Mouse (Mus musculus) thymus, postnatal 36 days (tissue): ENCODE data around the gene Capn8.
"Not testable (repeated sequence)": the region's sequence is repeated elsewhere in the genome, so short reads cannot be mapped to it uniquely, and the experiment has no call there.

ENCODE experiments used
- DNase-seq, 2 experiments: peaks; one replicate each; pipeline ENCODE4 v3.0.0; 2022; ENCODE audit warnings: mixed read lengths in 2 of 2

Gene Capn8

DNA sequence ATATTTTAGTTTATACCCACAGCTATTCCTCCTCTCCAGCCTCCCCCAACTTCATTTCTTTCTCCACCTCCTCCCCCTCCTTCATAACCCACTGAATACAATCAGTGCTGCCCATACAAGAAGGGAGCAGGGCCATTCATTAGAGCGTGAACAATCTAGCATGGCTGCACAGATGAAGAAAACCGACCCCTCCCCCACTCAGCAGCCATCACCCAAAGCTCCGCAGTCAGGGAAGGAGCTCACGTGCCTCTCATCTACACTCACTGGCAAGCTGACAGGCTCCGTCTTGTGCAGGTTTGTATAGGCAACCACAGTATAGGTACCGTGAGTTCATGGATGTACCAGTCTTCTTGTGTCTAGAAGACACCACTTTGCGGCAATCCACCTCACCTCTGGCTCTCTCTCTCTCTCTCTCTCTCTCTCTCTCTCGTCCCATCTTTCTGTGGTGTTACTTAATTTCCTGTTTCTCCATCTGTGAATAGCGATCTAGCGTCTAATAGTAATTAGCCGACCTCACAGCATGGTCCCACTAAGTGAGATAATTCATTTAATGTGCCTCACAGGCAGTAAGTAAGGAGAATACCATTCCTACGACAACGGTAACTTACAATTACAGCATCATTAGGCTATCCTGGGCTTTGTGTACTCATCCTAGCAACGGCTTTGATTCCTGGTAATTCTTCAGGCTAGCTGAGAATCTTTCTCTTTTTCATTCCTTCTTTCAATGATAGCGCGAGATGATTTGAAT is 53.6 kb downstream of the Capn8 start:
- DNase-seq = no peak

DNA sequence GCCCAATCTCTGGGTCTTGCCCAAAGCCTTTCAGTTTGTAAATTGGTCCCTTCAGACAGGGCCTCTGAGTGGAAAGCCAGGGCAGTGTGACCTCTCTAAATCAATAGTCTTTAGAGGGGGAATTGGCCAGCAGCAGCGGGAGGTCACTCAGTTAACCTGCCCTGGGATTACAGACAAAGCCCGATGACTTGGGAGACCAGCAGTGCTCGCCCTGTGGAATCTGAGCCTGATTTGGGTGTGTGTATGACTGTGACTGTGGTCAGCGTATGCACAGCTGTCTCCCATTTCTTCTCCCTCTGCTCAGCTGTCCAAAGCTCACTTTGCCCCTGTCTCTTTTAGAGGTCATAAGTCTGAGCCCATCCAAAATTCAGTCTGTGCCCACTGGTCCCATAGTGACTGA is 55.7 kb downstream of the Capn8 start:
- no peak for DNase-seq

DNA sequence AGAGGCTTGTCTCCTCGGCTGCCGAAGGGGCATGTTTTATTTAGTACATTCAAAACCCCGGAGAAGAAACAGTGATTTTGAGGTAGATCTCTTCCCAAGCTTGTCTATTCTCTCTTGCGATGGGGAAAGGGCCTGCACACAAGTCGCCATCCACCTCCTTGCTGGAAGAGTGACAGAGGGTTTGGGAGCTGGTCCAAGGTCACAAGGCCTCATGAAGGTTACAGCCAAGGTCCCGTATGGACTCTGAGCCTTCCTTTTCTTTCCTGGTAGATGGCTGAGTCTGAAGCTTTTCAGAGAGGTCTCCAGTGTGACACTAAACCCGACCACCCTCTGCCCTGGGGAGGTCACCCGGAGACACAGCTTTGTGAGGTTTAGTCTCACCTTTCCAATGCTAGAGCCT is 56.4 kb downstream of the Capn8 start:
- DNase-seq = no peak

DNA sequence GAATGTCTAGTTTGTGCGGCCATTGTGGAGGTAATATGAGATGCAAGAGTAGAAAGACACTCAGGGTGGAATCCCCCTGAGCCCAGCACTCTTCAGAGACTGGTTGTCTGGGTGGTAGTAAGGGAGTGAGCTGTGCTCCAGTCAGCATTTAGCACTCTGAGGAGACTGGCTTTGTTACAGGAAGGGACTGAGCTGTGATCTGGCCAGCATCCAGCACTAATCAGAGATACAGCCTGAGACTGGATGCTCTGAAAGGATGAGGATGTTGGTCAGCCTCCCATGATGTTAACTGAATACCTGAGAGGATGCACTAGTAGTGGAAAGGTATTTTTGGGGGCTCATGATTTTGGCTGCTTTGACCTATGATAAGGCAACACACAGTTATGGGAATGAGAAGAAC is 61.4 kb downstream of the Capn8 start:
- DNase-seq = no peak

DNA sequence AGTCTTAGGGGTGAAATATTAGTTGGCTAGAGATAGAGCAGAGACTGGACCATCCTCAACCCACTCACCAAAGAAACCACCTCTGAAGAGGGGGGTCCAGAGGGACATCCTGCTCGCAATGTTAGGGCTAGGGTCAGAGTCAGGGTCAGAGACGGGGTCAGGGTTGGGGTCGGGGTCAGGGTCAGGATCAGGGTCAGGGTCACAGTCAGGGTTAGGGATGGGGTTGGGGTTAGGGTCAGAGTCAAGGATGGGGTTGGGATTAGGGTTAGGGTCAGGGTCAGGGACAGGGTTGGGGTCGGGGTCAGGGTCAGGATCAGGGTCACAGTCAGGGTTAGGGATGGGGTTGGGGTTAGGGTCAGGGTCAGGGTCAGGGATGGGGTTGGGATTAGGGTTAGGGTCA is 64.4 kb downstream of the Capn8 start:
- no peak for DNase-seq

DNA sequence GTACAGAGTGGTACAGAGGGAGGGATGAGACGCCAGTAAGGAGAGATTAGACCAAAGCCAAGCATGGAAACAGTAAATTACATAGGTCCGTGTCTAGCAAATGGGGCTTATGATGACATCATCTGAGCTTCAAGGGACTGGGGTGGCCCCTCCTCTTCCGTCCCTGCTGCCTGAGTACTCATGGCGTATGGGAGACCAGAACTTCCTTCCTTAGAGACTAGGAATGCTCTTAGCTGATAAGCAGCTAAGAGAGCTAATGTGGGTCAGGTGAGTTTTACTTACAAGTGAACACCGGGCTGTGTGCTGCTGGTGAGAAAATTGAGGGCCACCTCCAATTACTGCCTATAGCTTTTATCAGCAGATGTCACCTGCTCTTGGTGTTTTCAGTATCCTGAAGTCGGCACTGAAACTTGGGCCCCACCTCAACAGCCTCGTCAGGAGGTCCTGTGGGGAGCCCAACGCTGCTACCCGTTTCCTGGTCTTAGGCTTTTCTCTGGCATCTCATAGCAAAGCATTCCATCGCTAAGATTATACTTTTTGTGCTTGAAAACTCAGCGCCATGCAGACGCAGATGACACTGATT is 69.0 kb downstream of the Capn8 start:
- DNase-seq = no peak

DNA sequence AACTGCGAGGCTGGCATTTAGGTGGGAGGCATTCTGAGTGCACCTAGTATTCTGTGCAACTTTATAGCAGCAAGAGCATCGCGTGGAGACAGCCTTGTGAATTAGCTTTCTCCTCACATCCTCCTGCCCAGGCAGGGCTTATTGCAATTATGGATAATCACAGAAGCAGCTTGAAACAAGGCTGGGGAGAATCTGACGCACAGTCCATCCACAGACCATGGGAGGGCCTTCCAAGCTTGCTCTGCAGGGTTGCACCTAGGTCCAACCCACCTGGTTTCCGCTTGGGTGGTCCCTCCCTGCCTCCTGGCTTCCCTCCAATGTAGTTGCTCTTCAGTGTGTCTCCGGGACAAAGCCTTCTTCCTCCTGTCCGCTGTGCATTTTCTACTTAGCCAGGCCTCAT is 74.2 kb downstream of the Capn8 start:
- no peak for DNase-seq

DNA sequence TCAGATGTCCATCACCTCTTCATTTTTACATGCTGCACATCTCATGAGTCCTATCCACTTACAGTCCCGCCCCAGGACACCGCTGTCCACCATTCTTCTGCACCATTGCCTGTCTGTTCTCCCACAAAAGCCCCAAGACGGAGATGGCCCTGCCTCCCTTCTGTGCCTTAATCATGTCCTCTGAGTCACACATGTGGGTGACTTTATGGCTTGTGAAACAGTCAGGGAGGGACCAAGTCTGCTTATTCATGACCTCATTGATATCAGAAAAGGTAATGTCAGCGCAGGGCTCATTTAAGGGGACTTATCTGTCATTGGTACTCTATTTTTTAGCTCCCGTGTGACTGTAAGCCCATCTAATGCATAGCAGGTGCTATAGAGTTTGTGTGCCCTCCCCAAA is 74.6 kb downstream of the Capn8 start:
- no peak for DNase-seq

DNA sequence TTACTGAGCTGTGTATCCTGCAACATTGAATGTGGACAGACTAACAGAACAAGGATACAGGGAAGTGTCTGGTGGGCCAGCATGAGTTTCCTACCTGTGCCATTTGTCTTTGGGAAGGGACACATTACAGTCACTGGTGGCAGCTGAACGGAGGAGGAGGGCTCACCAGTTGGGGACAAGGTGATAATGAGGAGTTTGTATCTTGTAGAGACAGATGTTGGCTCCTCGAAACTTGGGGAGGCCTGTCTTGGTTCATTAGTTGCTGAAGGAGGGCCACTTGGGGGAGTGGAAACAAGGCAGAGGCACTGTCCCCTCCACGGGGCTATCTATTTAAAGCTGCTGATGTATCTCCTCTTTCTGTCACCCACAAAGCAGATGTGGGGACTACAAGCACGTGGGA is 75.3 kb downstream of the Capn8 start:
- no peak for DNase-seq

DNA sequence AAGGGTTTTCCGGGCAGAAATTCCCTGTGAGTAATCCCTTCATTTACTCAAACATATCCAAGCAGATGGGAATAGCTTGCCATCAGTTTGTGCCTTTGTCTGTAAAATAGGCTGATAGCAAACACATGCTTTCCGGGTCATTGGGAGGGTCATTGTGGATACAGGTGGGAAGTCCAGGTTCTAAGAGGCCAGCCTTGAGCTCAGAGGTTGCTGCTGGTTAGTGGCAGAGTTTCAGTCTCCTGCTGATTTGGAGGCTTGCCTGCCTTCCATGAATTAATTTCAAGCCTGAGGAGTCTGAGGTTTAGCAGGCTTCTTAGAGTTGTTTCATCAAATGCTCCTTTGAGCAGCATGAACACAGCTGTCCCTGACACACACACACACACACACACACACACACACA is 78.0 kb downstream of the Capn8 start:
- DNase-seq = no peak

DNA sequence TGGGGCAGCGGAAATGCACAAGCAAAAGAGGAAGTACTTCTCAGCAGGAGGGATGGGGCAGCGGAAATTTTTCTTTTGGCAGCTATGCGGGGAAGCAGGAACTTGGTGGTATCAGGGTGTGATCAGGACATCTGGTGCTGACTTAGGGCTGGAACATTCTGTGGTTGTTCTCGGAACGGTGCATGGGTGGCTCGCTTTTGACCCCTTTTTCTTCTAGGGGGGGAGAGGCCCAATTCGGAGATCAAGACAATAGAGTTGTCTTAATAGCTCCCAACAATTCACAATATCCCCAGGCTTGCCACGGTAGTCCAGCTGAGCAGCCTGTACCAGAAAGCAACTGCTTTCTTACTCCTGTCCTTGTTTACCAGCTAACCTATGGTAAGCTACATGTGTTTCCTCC is 79.6 kb downstream of the Capn8 start:
- DNase-seq = not testable (repeated sequence)

DNA sequence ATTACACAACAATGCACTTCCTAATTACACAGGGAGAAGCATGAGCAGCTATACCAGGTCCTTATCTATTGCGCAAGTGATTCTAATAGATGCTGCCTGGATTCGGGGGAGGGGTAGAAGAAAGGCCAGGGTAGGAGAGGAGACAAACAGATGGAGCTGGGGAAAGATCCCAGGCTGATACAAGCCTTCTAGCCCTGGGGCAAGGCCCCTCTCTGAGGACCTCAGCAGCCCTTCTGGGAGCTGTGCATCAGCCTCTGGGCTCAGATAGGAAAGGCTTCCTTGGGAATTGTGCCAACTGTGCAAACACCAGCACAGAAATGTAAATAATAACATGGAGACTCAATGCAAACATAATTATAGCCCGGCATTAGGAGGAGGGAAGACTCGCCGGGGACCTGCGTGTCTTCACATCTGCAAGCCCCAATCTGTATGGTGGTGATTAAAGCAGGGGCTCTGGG is 80.4 kb downstream of the Capn8 start:
- DNase-seq = no peak

DNA sequence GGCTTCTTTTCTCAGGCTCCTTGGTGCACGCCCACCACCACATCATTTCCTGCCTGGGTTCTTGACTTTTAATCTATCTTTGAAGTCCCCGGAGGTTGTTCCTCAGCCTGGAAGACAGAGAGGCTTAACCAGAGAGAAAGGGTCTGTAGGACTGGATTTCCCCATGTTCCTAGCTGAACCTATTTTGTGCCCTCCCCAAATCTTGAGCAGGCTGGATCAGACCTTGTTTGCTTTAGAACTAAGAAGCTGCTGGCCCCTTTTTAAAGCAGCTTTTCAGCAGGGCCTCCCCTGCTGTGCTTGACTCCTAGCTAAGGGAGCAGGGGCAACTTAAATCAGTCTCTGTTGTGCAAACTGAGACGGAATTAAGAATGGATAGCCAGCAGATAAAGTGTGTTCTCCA is 82.0 kb downstream of the Capn8 start:
- DNase-seq = peak in 1 of 2 experiments; percentile 14

DNA sequence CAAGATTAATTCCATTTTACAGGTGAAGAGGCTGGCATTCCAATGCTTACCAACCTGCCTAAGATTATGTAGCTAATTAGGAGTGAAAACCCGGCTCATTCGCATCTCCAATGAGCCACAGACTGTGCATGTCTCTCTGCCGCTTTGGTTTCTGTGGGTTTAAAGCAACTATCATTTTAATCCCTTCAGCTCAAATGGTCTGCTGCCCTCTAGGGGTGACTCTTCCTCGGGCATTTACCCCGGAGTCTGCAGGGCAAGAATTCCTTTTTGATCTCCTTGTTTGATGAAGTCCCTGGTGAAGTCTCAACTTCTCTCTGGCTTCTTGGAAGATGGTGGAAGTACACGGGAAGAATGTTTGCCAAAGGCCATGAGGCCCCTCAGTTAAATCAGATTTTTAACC is 93.0 kb downstream of the Capn8 start:
- DNase-seq = peak; percentile 69 to 77

DNA sequence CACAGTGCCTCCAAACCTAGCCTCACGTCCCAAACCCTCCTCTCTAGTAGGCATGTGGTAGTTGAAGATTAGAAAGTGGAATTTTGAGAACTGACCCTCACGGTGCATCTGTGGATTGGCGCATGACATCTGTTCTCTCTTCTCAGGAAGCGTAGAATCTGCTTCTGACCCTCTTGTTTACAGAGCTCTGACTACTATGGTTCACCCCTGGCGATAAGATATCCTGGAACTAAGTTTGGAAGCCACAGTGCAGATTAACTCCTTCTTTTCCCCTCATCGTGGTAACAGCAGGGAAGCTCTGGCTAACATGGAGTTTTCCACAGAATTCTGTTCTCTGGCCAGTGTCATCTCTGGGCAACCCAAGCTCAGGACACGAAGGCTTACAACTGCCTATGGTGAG is 95.6 kb downstream of the Capn8 start:
- DNase-seq = no peak

DNA sequence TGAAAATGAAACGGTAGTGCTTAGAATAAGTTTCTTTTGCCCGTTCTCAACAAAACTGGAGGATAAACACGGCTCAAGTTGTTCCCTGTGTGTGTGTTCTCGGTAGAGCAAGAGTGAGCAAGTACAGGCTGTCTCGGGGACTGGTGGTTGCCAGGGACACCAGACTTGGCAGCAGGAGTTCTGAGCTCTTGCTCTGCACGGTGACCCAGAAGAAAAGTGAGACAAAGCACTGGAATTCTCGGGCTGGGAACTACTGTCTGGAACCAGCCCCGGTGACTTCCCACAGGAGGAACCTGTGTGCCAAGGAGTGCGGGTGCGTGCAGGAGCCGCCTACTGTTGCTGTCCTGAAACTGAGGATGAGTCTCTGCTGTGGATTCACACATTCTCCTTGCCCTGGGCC is 98.9 kb downstream of the Capn8 start:
- DNase-seq = no peak

DNA sequence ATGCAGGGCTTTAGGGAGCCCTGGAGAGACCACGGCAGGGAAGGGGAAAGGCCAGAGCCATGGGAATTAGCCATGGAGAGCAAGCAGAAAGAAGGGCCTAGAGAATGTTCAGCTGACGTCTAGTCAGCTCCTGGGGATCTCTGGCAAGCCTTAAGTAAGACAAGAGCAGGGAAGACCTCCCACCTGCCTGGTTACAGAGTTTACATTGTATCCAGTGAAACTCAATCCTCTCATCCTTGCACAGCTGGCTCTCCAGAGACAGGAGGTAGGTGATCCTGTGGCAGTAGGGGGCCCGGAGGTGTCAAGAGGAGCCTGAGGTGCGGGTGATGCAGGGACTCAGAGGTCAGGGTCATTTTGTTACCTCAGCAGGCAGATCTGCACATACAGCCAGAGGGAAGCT is 100.0 kb downstream of the Capn8 start:
- DNase-seq = no peak

DNA sequence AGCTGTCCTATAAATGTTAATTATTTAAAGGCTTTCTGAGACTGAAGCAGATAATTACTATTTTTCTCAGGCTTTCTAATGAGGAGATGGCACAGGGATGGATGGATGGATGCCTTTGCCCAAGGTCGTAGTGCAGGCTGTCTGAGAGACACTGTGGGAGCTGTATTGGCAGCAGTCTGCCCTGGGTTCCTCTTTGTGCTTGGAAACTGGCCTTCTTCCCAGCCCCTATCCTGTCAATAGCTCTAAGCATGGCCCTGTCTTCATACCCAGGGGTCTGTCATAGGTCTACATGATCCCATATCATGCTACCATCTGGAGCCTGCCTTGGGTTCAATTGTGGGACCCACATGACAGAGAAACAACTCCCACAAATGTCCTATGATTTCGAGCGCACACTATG is 102.5 kb downstream of the Capn8 start:
- no peak for DNase-seq

DNA sequence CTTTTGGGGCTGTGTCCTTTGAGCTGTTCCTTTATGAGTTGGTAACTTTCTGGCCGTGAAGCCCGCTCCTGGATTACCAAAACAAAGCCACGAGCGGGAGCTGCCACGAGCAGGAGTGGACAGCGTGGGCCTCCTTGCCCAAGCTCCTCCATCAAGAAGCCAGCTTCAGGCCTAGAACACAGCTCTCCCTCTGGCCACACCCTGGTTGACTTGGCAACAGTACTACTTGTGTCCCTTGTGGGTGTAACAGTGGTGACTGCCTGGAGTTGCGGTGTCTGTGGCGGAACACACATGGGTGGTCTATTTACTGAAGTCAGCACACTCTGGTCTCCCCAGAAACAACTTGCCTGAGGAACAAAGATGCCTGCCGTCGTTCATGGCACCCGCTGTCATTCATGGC is 104.9 kb downstream of the Capn8 start:
- DNase-seq = no peak

DNA sequence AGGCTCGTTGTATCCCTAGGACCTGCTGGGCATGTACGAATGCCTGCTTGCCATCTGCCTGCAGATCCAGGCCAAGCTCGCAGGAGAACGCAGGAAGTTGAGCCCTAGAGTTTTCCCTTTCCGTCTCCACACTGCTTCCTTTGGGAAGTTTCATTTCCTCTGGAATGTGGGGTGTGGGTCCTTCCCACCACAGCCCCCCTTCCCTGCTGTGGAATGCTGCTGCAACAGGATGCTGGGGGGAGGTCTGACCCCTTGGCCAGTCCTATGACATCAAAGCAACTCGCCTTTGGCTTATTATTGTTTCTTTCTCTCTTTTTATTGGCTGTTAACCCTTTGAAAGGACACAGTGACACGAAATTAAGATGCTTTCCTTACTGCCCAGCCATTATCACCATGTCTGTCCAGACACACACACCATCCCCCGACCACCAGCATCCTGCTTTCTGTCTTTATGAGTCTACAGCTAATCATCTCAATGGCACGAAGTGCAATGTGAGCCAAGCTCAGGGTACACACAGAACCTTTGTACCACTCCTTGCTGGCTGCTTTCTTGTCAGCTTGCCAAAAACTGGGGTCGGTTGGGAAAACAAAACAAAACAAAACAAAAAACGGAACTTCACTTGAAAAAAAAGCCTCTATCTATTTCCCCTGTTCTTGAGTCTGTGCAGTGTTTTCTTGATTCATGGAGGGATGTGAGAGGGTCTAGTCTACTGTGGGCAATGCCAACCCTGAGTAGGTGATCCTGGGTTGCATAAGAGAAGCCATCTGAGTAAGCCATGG is 105.9 kb downstream of the Capn8 start:
- DNase-seq = no peak

DNA sequence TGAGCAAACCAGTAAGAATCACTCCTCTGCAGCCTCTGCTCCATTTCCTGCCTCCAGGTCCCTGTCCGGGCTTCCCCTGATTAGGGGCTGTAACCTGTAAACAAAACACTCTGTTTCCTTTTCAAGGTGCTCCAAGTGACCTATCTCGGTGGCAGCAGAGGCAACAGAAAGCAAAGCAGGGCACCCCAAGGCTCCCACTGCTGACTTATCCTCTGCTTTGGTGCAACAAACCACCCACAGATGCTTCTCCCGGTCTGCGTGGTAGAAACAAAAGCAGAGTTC is 106.5 kb downstream of the Capn8 start:
- DNase-seq = no peak

DNA sequence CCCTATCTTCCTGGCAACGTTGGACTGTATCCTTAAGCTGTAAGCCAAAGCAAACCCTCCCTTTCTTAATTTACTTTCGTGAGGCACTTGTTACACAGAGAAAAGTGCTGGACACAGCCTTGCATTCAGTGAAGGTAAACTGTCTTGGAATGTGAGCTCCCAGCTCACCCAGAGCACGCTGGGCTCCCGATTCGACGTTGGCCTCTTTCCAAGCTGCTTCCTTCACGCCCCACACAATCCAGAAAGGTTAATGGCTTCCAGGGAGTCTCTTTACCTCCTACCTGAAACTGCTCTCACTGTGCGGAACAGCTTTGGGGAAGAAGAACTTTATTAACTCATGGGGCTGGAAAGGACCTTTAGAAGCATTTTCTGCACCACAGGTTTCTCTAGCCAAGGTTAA is 110.5 kb downstream of the Capn8 start:
- DNase-seq = no peak

DNA sequence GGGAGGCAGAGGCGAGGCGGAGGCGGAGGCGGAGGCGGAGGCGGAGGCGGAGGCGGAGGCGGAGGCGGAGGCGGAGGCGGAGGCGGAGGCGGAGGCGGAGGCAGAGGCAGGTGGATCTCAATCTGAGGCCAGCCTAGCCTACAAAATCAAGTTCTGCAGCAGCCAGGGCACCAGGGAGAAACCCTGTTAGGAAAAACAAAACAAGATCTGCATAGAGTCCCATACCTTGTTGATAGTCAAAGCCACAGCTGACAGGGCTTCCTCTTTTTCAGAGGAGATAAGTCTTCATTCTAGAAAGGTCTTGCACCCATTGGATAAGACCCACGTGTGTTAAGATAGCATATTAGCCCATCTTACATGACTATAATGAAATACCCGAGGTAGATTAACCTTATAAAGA is 113.3 kb downstream of the Capn8 start:
- DNase-seq = no peak

DNA sequence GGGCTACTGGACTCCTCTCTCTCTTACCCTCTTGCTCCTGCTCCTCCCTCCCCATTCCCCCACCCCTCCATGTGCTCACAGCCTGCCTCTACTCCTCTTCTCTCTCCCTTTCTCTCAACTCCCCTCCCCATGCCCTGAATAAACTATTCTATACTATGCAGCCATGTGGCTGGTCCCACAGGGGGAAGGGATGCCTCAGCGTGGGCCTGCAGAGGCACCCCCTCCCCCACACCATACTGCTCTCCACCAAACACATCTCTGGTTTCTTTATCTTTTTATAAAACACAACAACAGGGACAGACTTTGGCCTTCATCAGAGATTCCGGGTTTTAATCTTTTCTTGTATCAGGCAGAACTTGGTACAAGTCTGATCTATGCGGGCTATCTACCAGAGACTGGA is 114.4 kb downstream of the Capn8 start:
- DNase-seq = no peak

DNA sequence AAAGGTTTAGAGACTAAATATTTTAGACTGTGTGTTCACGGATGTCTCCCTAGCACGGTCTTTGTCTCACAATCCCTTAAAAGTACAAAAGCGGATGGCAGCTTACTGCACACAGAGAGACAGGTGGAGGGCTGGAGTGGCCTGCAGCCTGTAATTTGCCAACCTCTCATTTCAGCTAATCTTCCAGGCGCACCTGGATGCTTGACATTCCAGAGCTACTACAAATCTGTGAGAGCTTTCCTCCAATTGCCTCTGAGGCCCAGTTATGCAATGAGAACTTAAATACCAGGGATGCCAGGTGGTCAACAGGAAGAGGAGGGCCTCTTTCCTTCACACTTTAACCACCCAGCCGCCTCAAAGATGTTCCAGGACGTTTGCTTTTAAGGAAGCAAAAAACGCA is 114.8 kb downstream of the Capn8 start:
- DNase-seq = no peak
